Mouse (Mus musculus) spleen, embryonic (tissue): Measurements from ENCODE around the gene Cass4.

Source experiments
- CTCF ChIA-PET: fragments of 350-600 bp; sonication (Branson Sonifier 250); formaldehyde crosslinking; loops from one replicate; lab custom pipeline; 2022; lab: Charles Lee

Cass4 gene

DNA sequence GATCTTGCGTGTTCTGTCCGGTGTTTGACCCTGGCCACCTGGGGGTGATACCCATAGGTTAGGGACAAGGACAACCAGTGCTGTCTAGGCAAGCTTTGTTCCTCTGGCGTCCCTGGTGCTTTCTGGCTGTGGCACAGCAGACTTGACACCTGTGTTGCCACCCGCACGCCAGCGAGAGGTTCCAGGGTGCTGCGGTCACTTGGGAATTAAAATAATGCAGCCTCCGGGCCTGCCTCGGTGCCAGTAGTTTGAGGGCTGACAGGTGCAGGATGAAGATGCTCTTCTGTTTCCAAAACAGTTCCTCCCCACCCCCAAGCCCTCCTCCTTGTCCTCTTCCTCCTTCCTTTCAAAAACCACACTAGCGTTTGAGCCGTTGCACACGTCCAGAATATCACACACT is 11.7 kb upstream of the Cass4 start:
- CTCF ChIA-PET: no interaction called here

DNA sequence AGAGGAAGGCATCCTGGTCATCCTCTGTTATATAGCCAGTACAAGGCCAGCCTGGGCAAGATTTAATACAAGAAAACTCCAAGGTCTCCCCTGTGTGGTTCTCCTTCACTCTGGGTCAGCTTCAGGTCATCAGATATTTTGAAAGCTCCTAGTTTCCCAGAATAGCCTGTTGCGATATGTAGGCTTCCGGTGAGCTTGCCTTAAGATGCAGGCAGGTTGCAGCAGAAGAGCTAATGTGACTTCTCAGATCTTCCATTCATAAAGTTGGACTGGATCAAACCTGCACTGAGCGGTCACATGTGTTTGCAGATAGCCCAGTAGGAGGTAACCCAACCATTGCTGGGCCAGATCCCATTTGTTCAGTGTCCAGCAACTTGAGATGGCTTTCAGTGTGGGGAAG is 8.9 kb upstream of the Cass4 start:
- CTCF ChIA-PET: no interaction called here

DNA sequence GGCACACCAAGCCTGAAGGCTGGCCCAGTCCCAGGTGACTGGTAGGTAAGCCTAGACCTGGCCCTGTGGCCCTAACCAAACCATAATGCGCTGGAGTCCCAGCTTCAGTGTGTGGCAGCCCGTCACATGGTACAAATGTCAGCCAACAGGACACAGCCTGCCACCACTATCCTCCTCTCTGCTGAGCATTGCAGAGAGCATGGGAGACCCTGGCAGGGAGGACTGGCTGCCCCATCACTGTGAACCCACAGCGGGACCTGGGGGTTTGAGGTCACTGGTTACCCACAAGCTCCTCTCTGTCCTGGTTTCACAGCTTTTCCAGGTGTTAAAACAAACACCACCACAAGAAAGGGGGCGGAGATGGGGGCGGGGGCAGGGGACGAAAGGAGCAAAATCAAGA is 3.3 kb upstream of the Cass4 start:
- CTCF ChIA-PET: interaction anchor here (0.6 to 0.7 kb wide), 3 partner anchors 38 to 370 kb away, joined by 3 to 5 read pairs (median 4); no protein-coding TSS in a partner anchor

DNA sequence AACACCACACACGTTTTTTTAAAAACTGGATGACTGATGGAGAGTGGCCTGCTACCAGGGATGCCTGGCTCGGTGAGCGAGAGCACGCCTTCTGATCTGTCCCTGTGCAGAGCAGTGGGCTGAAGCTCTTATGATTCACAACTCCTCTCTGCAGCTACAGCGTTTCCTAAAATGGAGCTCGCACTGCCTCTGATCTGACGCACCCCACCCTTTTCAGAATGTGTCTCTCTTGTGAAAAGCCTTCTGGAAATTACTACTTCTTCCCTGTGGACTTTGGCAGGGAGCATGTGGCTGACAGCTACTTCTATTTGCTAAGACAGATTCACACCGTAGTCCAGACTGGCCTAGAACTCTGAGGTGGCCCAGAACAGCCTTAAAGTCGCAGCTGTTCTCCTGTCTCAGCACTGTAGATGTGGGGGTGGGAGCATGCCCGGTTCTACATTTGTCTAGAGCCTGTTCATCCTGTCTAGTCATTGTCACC is 1.5 kb upstream of the Cass4 start:
- CTCF ChIA-PET: interaction anchor here (2.4 kb wide), 1 partner anchor 55 kb away, joined by 13 read pairs; no protein-coding TSS in a partner anchor

DNA sequence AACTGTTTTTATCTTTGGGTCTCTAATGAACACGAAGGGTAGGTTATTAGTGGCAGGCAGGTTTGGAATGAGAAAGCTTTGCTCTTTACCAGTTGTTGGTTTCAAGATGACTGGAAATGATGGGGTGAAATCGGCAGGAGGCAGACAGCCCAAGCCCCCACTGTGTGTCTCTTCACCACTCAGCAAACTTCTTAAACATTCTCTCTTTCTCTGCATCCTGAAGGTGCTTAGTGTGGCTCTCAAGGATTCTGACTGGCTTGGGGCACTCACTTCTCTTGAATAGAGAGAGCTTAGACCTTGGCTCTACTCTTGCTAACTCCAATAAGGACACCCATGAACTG is 428 bp downstream of the Cass4 start:
- CTCF ChIA-PET: interaction anchor here (1.0 to 2.4 kb wide), 2 partner anchors 15 to 53 kb away, joined by 3 to 13 read pairs; no protein-coding TSS in a partner anchor

DNA sequence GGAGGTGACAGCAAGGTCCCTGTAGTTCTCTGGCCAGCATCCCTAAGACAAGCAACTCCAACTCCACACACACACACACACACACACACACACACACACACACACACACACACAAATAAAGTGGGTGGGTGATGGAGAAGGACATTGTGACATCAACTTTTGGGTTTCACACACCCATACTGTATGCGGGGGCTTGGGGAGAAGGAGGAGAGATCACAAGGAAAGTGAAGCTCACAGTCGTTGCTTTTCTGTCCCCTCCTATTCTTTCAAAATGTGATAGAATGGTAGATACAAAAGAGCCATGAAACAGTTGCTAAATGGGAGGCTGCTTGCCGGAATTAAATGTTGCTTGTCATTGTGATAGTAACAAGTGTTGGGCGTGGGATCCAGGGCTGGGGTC is 1.1 kb downstream of the Cass4 start:
- CTCF ChIA-PET: no interaction called here

DNA sequence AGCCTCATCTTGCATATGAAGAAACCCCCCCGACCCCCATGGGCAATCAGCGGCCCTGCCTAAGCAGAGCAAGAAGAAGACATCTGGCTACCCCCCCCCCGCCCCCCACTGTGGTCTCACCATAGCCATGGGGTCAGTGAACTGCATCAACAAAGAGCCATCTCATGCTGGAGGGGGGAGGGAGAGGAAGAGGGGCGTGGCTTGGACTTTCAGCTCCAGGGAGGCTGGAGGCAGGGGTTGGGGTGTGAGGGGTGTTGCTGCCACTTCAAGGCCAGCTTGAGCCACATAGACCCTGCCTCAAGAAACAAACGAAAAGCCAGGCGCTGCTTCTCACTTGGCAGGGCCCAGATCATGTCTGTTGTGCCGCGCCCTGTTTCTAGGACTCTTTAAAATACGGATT is 2.4 kb downstream of the Cass4 start:
- CTCF ChIA-PET: no interaction called here

DNA sequence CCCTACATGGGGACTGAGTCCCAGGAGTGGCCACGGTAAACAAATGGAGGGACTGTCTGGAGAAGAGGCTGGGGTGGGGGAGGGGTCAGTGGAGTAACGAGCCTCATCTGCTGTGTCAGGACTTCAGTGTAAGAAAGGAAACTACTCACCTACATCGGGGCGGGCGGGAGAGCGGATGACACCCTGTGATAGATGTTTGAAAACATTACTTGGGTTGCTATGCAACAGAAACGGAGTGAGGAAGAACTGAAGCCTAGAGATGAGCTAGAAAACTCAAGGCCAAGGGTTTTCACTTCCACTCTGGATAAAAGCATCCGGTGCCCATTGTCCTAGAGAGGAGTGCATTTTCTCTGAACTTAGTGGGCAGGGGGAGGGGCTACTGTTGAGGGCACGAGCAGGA is 6.3 kb downstream of the Cass4 start:
- CTCF ChIA-PET: no interaction called here

DNA sequence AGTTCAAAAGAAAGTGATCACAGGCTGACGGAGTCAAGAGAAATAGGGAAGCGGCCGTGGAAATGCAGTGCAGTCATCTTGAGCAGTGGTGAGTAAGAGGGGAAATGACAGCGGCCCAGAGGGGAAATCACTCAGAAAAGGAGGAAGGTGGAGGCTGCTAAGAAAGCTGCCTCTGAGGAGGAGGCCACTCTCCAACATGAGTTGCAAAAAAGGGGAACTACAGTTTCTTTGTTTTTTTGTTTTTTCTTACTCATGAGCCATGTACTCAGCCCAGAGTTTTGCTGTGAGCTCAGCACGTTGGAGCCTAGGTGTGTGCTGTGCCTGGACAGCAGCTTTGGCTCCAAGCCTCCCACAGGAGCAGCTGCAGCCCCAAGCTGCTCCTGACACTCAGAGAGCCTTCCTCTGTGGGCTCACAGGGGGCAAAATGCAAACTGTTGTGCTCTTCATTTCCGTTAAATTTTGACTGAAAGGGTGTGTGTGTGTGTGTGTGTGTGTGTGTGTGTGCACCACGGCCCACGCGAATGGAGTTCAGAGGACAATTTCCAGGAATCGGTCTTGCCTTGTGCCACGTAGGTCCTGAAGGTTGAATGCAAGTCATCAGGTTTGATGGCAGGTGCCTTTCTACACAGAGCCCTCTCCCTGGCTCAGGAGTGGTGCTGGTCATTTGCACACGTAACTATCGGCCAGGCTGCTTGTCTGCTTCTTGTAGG is 7.7 kb downstream of the Cass4 start:
- CTCF ChIA-PET: interaction anchor here (1.0 kb wide), 1 partner anchor 39 kb away, joined by 3 read pairs; the partner anchor contains the start of gene Rtf2

DNA sequence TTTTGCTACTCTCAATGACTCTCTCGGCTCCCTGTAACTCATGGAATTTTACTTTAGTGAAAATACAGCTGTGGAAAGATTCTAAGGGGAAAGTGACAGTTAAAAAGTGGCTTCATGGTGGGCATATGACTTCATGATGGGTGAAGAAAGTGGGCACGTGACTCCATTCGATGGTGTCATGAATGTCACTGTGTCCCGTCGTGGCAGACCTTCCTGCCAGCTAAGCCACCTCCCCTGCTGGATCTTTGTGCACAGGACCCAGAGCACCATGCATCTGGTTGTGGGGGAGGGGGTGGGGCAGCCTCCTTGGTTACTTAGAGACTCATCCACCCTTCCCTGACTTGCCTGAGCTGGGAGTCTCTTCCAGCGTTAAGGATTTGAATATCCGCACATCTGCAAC is 10.6 kb downstream of the Cass4 start:
- CTCF ChIA-PET: interaction anchor here (0.8 kb wide), 1 partner anchor 23 kb away, joined by 4 read pairs; no protein-coding TSS in a partner anchor

DNA sequence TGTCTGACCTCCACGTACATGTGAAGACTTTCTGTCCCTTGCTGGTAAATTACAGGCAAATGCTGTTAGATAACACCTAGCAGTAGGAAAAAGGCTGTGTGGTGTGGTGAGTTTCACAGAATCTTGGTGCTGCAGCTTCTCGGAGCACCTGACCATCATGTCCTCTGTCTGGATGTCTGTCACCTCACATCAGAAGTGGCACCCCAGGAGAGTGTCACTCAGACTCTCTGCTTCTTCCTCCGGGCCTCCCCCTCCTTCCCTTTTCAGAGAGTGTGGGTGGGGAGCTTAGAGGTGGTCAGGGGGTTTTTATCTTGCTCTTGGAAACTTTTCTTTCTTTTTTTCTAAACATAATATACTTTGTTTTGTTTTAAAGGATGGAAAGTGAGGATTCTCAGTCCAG is 11.4 kb downstream of the Cass4 start:
- CTCF ChIA-PET: interaction anchor here (0.8 kb wide), 1 partner anchor 22 kb away, joined by 4 read pairs; no protein-coding TSS in a partner anchor

DNA sequence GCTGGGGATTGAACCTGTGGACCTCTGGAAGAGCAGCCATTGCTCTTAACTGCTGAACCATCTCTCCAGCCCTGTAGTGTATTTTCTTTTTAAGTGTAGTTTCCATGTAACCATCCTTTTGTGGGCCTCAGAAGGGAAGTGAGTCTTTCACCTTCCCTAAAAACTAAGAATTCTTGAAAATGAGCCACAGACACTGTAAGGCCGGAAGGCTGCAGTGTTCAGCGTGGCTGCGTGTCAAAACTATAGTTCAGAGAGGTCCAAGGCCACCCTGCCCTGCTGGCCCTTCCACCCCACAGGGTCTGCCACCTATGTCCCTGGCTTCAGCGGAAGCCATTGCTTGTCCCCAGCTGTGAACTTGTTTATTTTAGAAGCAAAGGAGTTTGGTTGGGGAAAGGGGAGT is 12.6 kb downstream of the Cass4 start:
- CTCF ChIA-PET: no interaction called here

DNA sequence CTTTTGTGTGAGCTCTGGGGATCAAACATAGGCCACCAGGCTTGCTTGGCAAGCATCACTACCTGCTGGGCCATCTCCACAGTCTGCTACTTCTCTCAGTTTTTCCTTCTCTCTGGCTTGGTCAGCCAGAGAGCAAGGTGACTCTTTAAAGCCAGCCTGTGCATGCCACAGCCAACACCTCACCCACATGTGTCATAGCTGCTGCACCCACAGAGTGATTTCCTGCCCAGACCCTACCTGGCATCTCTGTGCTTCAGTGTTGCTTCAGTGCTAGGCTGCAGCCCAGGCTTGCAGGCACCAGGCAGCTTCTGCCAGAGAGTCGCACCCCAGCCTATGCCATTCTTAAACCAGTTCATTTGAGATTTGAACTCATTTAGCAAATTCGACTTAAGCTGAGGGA is 13.9 kb downstream of the Cass4 start:
- CTCF ChIA-PET: no interaction called here

DNA sequence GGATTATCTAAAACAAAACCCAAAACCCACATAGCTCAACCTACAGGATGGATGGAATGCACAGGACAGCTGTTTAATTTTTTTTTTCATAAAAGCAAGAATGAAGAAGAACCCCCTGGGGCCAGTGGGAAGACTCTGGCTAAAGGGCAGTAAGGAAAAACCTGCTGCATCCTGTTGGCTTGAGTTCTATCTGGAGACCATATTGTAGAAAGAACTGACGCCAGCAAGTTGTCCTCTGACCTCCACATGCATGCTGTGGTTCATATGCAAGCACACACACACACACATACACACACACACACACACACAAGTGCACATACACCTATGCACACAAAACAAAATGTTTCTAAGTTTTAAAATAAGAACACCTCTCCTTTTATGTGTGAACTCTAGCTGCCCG is 17.1 kb downstream of the Cass4 start:
- CTCF ChIA-PET: no interaction called here

DNA sequence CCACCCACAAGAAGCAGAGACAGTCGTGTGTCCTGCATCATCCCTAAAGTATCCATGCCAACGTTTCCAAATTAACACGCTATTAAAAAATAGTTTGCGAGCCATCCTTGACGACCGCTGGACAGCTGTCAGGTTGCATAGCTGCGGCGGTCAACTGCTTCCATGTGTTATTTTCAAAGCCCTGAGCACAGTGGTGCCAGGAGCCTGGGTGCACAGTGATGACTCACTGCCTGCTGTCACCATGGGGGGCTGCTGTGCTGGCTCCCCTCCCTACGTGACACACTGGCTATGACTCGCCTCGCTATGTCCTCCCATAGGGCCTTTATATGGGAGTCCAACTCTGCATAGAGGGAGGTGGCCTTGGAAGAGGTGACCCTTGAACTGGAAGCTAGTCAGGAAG is 17.5 kb downstream of the Cass4 start:
- CTCF ChIA-PET: no interaction called here

DNA sequence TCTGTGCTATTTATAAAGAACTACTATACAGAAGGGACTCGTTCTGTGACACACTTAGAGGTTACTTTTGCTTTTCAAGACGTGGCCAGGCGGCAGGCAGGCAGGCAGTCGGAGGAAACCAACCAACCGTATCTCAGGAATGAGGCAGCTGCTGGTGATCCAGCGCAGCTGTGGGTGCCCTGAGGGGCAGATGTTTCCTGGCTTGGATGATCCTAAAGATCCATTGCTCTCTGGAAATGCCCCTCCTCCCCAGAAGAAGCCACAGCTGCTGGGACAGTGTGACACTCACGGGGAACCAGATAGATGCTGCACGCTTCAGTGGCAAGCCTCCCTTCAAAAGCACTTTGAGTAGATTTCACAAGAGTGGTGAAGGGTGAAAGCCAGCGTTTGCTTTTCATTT is 18.9 kb downstream of the Cass4 start:
- CTCF ChIA-PET: no interaction called here

DNA sequence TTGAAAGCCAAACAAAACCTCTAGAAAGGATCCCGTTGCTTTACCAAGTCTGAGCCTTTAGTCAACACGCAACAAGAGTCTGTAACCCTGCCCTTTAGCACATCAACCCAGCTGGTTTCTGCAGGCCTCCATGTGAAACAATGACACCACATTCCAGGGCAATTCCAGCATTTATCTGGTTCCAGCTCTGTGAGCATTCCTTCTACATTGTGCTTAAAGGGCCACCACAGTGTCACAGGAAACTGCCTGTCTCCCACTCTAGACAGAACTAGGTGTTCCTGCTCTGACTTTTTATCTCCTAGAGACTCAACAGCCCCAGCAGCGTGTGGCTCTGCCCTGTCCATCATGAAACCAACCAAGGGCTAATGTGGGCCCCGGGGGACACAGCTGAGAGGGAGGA is 19.7 kb downstream of the Cass4 start:
- CTCF ChIA-PET: interaction anchor here (0.6 kb wide), 1 partner anchor 28 kb away, joined by 4 read pairs; no protein-coding TSS in a partner anchor

DNA sequence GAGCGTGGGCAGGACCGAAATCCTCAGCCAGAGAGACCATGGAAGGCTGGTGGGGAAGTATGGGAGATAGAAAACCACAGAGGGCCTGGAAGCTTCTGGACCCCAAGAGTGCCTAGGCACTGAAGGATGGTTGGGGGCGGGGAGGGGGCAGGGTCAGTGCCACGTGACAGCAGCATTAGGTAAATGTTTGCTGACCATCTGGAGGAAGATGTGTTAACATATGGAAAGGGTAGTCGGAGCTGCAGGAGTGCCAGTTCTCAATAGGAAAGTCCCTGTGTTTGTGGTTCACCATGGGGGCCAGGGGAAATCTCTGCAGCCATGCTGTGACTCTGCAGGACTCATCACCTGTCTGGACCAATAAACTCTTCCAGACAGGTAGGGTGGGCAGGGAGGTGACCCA is 20.3 kb downstream of the Cass4 start:
- CTCF ChIA-PET: interaction anchor here (0.6 kb wide), 1 partner anchor 28 kb away, joined by 4 read pairs; no protein-coding TSS in a partner anchor

DNA sequence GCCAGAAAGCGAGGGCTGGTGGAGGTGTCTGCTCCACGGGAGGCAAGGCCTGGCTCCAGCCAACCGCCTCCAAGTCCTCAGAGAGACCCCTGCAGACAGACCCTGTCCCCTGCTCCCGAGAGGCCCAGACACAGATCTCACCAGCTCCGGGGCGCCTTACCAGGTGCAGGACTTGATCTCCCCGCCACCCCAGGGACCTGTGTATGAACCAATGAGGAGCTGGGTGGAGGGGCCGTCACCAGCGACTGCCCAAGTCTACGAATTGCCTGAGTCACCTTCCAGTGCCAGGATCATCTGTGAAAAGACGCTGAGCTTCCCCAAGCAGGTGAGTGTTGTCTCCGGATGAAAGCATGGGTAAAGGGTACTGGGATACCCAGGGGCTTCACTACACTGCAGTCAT is 22.6 kb downstream of the Cass4 start:
- CTCF ChIA-PET: no interaction called here

DNA sequence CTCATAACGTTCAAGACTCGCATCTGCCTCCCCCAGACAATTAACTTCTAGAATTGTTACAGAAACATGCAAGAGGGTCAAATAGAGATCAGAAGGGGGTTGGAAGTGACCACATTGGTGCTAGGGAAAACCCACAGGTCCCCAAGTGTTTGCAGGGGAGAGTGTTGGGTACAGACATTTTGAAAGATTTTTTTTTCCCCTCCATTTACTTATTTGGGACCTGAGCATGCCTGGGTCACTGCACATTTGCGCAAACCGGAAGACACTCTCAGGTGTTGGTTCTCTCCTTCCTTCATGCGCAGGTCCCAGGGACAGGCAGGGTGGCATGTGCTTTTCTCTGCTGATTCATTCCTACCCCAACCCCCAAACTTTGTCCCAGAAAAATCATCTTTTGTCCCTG is 23.3 kb downstream of the Cass4 start:
- CTCF ChIA-PET: no interaction called here

DNA sequence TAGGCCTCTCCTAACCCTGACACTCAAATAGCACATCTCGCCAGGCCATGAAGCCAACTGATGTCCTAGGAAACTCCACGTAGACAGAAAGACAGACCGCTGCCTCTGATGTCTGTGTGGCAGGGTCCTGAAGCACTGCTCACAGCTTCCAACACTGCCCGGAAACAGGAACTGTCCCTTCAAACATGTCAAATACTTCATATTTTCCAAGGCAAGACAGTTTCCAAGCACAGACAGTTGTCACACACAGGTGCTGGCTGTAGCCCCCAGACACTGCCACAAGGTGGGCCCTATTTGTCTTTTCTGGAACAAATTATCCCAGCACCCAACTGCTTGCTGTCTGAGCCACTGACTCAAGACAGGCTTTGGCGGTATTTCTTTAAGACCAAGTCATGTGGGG is 24.6 kb downstream of the Cass4 start:
- CTCF ChIA-PET: no interaction called here

DNA sequence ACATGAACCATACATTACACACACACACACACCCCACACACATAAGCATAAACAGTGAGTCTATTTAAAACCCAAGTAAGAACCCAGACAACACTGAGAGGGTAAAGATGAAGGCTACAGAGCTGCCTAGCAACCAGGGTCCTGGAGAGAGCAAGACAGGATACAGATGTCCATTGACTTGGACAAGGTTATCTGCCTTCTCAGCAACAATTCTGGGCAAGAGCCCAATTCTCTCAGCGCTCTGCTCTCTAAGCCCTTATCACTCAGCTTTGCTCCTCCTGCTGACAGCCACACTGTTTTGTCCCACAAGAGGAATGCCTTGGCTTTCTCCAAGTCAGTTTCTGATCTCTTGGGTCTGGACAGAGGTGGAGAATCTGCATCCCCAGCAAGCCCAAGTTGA is 37.0 kb downstream of the Cass4 start:
- CTCF ChIA-PET: no interaction called here

DNA sequence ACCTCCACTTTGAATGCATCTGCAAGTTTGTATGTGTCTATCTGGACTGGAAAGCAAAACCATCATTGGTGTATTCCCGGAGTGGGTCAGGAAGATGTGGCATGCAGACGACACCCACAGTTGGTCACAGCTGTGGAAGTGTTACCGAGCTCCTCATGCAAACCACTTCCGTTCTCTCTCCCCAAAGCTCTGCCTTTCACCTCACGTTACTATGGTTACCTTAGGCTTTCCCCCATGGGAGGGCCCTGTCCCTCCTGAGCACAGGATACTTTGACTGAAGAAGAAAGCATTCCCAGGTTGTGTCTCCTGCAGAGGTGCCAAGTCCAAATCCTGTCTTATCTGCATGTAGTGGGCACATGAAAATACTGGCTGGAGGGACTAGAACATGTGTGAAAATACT is 40.2 kb downstream of the Cass4 start:
- CTCF ChIA-PET: no interaction called here
